Mouse (Mus musculus) neural tube, embryonic 14.5 days (tissue): ENCODE measurements around the gene Olfr849. TPM values are rescaled to one million over a fixed set of nuclear protein-coding genes. Genes with fewer than 3 reads are reported as not detected.

Experiments used
- ATAC-seq: fragments of 200-750 bp; cut with Nextera tagmentation; 2 replicates; pipeline ENCODE4 v1.8.0; 2017; ENCODE audit warnings: low read depth, mild to moderate bottlenecking, moderate TSS enrichment, moderate library complexity
- H3K27ac ChIP-seq: fragments of 300-500 bp; sonication (generic); 2 replicates; pipeline ENCODE4 v1.5.1; 2014; ENCODE audit warnings: low read depth, mild to moderate bottlenecking, control low read depth, low read length, moderate library complexity, mixed read lengths
- H3K27me3 ChIP-seq: fragments of 300-500 bp; sonication (generic); 2 replicates; pipeline ENCODE4 v1.6.1; 2014; ENCODE audit warnings: low read length; ENCODE audit not compliant: control insufficient read depth, insufficient read depth
- H3K36me3 ChIP-seq: fragments of 300-500 bp; sonication (generic); 2 replicates; pipeline ENCODE4 v1.6.1; 2014; ENCODE audit warnings: low read length, mixed read lengths; ENCODE audit not compliant: control insufficient read depth, insufficient read depth
- H3K4me1 ChIP-seq: fragments of 300-500 bp; sonication (generic); 2 replicates; pipeline ENCODE4 v1.6.1; 2014; ENCODE audit warnings: low read length; ENCODE audit not compliant: control insufficient read depth, insufficient read depth
- H3K4me2 ChIP-seq: fragments of 300-500 bp; sonication (generic); 2 replicates; pipeline ENCODE4 v1.6.1; 2014; ENCODE audit warnings: mild to moderate bottlenecking, low read depth, low read length, control low read depth
- H3K4me3 ChIP-seq: fragments of 300-500 bp; sonication (generic); 2 replicates; pipeline ENCODE4 v1.5.1; 2014; ENCODE audit warnings: low read depth, low read length, control low read depth, mixed read lengths
- H3K9ac ChIP-seq: fragments of 300-500 bp; sonication (generic); replicated peaks from 2 replicates; pipeline ENCODE4 v1.6.1; 2014; ENCODE audit warnings: low read depth, mild to moderate bottlenecking, control low read depth, low read length, mixed read lengths
- H3K9me3 ChIP-seq: fragments of 300-500 bp; sonication (generic); 2 replicates; pipeline ENCODE4 v1.6.1; 2016; ENCODE audit warnings: low read length; ENCODE audit not compliant: control insufficient read depth
- WGBS: fragments of 180-500 bp; shearing (Covaris S2); extraction: QIAGEN DNeasy Blood & Tissue Kit; methylation state at CpG from one replicate; pipeline ENCODE4 v1.1.7; 2014; 5-methylcytosine and 5-hydroxymethylcytosine counted together
- polyA plus RNA-seq: library from polyadenylated mRNA; unstranded; fragments of >200 nt; fragmentation: Nextera tagmentation; extraction: Ambion mirVana; gene quantifications from 2 replicates; pipeline ENCODE4 v1.2.1, GENCODE M21; 2014

Olfr849 gene
- not detected in 2 replicates for polyA plus RNA-seq

GRCm38 (mm10) chr9:19439966-19440365 is at the start of gene Olfr849:
Olfr849 (plus strand) TSS chr9:19440266.
- WGBS: 77% methylated on average over 2 of the region's 2 CpGs

GRCm38 (mm10) chr9:19478148-19478547 is 38.1 kb downstream of the Olfr849 start, which contains the start of gene Olfr850:
Olfr850 (minus strand) TSS chr9:19478248.
- no peaks in the 10 kb centered on the region for H3K36me3 ChIP-seq
- H3K27ac ChIP-seq: no peak within 1 kb of the TSS
- H3K9me3 ChIP-seq: no peaks in the 10 kb centered on the region
- no peaks in the 10 kb centered on the region for H3K27me3 ChIP-seq
- H3K4me3 ChIP-seq: no peak within 1 kb of the TSS
- H3K4me2 ChIP-seq: no peak within 1 kb of the TSS
- H3K4me1 ChIP-seq: no peaks in the 10 kb centered on the region
- no peak within 1 kb of the TSS for H3K9ac ChIP-seq
- no peak for ATAC-seq

More at GRCm38 (mm10) chr9:19439966-19440365, at the start of gene Olfr849:
- Histone ChIP-seq H3K27me3 (no peaks in the 10 kb centered on the region), H3K4me1 (no peaks in the 10 kb centered on the region), H3K9me3 (no peaks in the 10 kb centered on the region; the same call in none of the 2 replicates), H3K9ac (no peak within 1 kb of the TSS), H3K4me3 (no peak within 1 kb of the TSS), H3K27ac (no peak within 1 kb of the TSS), H3K4me2 (no peak within 1 kb of the TSS), H3K36me3 (no peaks in the 10 kb centered on the region)
- no peak for ATAC-seq

GRCm38 (mm10) chr9:19492995-19493394 is 52.9 kb downstream of the Olfr849 start, which contains the start of gene Olfr851:
Olfr851 (plus strand) TSS chr9:19493295.
- H3K4me1 ChIP-seq: no peaks in the 10 kb centered on the region
- H3K9me3 ChIP-seq: no peaks in the 10 kb centered on the region
- H3K4me2 ChIP-seq: no peak within 1 kb of the TSS
- no peak within 1 kb of the TSS for H3K4me3 ChIP-seq
- H3K27me3 ChIP-seq: no peaks in the 10 kb centered on the region
- no peak within 1 kb of the TSS for H3K27ac ChIP-seq
- no peaks in the 10 kb centered on the region for H3K36me3 ChIP-seq
- ATAC-seq: no peak
- H3K9ac ChIP-seq: no peak within 1 kb of the TSS

Other genes starting within 250 kb of the Olfr849 start
- not detected in 2 replicates for gene Olfr843, start 188.3 kb upstream of the Olfr849 start, polyA plus RNA-seq
- not detected in 2 replicates for gene Olfr844, start 123.9 kb upstream of the Olfr849 start, polyA plus RNA-seq
- not detected in 2 replicates for gene Olfr845, start 103.8 kb upstream of the Olfr849 start, polyA plus RNA-seq
- gene Olfr846, start 76.3 kb upstream of the Olfr849 start, polyA plus RNA-seq: not detected in 2 replicates
- gene Olfr847, start 61.6 kb upstream of the Olfr849 start, polyA plus RNA-seq: not detected in 2 replicates
- not detected in 2 replicates for gene Olfr850, start 38.0 kb downstream of the Olfr849 start, polyA plus RNA-seq
- gene Olfr851, start 53.0 kb downstream of the Olfr849 start, polyA plus RNA-seq: not detected in 2 replicates
- not detected in 2 replicates for gene Olfr853, start 100.8 kb downstream of the Olfr849 start, polyA plus RNA-seq
- gene Olfr854, start 127.1 kb downstream of the Olfr849 start, polyA plus RNA-seq: not detected in 2 replicates
- not detected in 2 replicates for gene Olfr855, start 142.4 kb downstream of the Olfr849 start, polyA plus RNA-seq
- 37.6 and 41.8 TPM in 2 replicates for gene Zfp317, start 181.8 kb downstream of the Olfr849 start, polyA plus RNA-seq